Mouse (Mus musculus): ENCODE results near the gene Uprt.

- TF ChIP-seq CTCF (conservative IDR thresholded peaks at IDR 0.05; ENCODE audit: low read length) (no peak), POU5F1 (IDR thresholded peaks at IDR 0.05; ENCODE audit: borderline replicate concordance, low read length) (no peak)
These were observed 49.2 kb upstream of the Uprt start for GRCm38 (mm10) chrX:104433456-104433855.
